Mouse (Mus musculus) hindbrain, embryonic 10.5 days (tissue): ENCODE measurements around the gene Hbb-bh1. TPM values are rescaled to one million over a fixed set of nuclear protein-coding genes. Genes with fewer than 3 reads are reported as not detected.
A peak's percentile ranks its signal among the peaks of the same experiment; 100 is the strongest.
"Not testable (repeated sequence)": the region's sequence is repeated elsewhere in the genome, so short reads cannot be mapped to it uniquely, and the experiment has no call there.

ENCODE experiments used
- DNase-seq: peaks from one replicate; pipeline ENCODE4 v3.0.0-alpha.2; 2017; ENCODE audit warnings: low spot score
- H3K27ac ChIP-seq: fragments of 300-500 bp; sonication (generic); 2 replicates; pipeline ENCODE4 v1.5.1; 2016; ENCODE audit warnings: mild to moderate bottlenecking, moderate library complexity
- H3K27me3 ChIP-seq: fragments of 300-500 bp; sonication (generic); 2 replicates; pipeline ENCODE4 v1.6.1; 2016; ENCODE audit warnings: mild to moderate bottlenecking; ENCODE audit not compliant: poor library complexity, insufficient read depth, severe bottlenecking
- H3K36me3 ChIP-seq: fragments of 300-500 bp; sonication (generic); 2 replicates; pipeline ENCODE4 v1.6.1; 2016; ENCODE audit warnings: mild to moderate bottlenecking, moderate library complexity
- H3K4me1 ChIP-seq: fragments of 300-500 bp; sonication (generic); replicated peaks from 2 replicates; pipeline ENCODE4 v1.6.1; 2016; ENCODE audit warnings: mild to moderate bottlenecking
- H3K4me3 ChIP-seq: fragments of 300-500 bp; sonication (generic); 2 replicates; pipeline ENCODE4 v1.5.1; 2016; ENCODE audit warnings: mild to moderate bottlenecking, moderate library complexity
- H3K9me3 ChIP-seq: fragments of 300-500 bp; sonication (generic); 2 replicates; pipeline ENCODE4 v1.6.1; 2016; ENCODE audit warnings: mild to moderate bottlenecking, moderate library complexity
- WGBS: fragments of 180-500 bp; shearing (Covaris S2); methylation state at CpG from one replicate; pipeline ENCODE4 v1.1.7; 2016; 5-methylcytosine and 5-hydroxymethylcytosine counted together
- polyA plus RNA-seq: library from polyadenylated mRNA; unstranded; fragments of >200 nt; fragmentation: Nextera tagmentation; extraction: Ambion mirVana; gene quantifications from 2 replicates; pipeline ENCODE4 v1.2.1, GENCODE M21; 2016

Gene Hbb-bh1
- polyA plus RNA-seq, 1 experiment from 2014 or later, result 3,568 TPM

DNA sequence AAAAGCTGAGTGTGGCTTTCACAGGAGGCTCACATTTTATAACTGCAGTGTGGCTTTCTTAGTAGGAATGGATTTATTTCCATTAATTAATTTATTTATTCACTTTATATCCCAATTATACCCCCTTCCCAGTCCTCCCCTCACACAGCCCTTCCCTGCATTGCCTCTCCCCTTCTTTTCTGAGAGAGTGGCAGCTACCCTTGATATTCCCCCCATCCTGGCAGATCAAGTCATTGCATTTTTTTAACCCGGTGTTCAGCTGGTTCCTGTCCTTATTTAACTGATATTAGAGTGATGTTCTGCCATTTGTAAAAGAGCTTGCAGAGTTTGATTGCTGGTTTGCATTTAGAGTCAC, 33.2 kb downstream of the Hbb-bh1 start:
- Histone ChIP-seq H3K4me3 (no peak overlapping the region), H3K27ac (no peak overlapping the region), H3K36me3 (no peaks in the 10 kb centered on the region), H3K9me3 (no peaks in the 10 kb centered on the region), H3K4me1 (no peaks in the 10 kb centered on the region), H3K27me3 (no peaks in the 10 kb centered on the region)
- no peak for DNase-seq
- 75% methylated on average over 1 of the region's 1 CpGs for WGBS

DNA sequence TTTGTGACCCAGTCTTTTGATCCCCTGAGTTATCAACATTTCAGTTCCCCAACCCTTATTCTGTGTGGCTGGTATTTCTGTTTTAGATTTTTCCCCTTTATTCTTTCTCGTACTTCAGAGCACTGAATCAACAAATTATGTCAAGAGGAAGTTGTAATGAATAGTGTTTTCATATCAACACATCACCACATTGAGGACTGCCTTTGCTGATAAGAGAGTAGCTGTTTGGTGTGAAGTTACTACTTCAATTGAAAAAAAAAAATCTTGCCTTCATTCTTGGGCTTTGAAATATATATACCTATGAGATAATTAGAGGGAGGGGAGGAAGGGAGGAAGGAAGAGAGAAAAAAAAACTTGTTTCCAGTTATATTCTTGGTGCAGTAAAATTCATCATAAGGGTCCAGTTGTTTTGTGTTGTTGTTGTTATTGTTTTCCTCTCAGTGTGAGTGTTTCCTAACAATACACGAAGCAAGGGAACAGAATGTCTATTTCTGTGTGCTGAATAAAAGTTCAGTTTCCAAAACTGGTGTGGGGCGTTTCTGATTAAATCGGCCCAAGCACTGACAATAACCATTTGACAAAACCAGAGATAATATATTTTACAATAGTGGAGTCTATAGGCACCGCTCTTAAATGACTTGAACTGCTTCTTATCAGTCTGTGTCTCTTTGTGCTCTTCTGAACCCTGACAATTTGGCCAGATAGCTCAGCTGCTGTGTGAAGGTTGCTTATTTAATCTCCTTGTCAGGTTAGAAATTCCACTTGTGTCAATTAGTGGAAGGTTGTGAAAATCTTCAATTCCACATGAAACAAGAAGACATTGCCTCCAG, 33.8 kb downstream of the Hbb-bh1 start:
- Histone ChIP-seq H3K4me1 (no peaks in the 10 kb centered on the region), H3K36me3 (no peaks in the 10 kb centered on the region), H3K4me3 (no peak overlapping the region), H3K9me3 (no peaks in the 10 kb centered on the region), H3K27ac (no peak overlapping the region), H3K27me3 (no peaks in the 10 kb centered on the region)
- WGBS, result 79% methylated on average over 5 of the region's 5 CpGs
- DNase-seq, result no peak

DNA sequence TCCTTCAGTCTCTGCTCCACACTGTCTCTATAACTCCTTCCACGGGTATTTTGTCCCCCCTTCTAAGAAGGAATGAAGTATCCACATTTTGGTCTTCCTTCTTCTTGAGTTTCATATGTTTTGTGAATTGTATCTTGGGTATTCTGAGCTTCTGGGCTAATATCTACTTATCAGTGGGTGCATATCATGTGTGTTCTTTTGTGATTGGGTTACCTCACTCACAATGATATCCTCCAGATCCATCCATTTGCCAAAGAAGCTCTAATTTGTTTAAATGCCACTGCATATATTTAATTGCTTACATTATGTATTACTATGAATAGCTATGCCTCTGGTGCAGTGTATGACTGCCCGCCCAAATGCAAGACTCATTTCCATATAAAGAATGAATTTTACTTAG, 34.8 kb downstream of the Hbb-bh1 start:
- WGBS, result 77% methylated on average over 2 of the region's 2 CpGs

DNA sequence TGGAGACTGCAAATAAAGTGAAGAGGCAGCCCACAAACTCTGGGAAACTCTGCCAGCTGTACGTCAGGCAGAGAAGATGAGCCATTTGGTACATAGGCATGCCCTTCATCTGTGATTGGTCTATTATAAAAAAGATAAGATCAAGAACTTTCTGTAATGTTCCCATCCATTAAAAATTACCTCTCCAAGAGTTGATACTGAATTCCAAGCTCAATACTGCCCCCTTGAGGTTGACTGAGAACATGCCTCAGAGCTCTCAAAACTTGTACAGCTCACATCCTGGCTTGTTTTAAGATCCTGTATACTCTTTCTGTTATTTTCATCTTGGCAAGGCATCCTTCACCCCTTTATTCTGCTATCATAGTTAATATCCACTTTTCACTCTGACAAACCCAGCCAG, 36.1 kb downstream of the Hbb-bh1 start:
- Histone ChIP-seq H3K4me3 (no peak overlapping the region), H3K9me3 (no peaks in the 10 kb centered on the region), H3K4me1 (no peaks in the 10 kb centered on the region), H3K36me3 (no peaks in the 10 kb centered on the region), H3K27ac (no peak overlapping the region), H3K27me3 (no peaks in the 10 kb centered on the region)
- peak; percentile 7 for DNase-seq
- 78% methylated on average over 1 of the region's 1 CpGs for WGBS

More for the DNA sequence above, 34.8 kb downstream of the Hbb-bh1 start:
- H3K27ac ChIP-seq, H3K4me1 ChIP-seq, H3K27me3 ChIP-seq, H3K4me3 ChIP-seq, DNase-seq, H3K36me3 ChIP-seq, H3K9me3 ChIP-seq: not testable (repeated sequence)

DNA sequence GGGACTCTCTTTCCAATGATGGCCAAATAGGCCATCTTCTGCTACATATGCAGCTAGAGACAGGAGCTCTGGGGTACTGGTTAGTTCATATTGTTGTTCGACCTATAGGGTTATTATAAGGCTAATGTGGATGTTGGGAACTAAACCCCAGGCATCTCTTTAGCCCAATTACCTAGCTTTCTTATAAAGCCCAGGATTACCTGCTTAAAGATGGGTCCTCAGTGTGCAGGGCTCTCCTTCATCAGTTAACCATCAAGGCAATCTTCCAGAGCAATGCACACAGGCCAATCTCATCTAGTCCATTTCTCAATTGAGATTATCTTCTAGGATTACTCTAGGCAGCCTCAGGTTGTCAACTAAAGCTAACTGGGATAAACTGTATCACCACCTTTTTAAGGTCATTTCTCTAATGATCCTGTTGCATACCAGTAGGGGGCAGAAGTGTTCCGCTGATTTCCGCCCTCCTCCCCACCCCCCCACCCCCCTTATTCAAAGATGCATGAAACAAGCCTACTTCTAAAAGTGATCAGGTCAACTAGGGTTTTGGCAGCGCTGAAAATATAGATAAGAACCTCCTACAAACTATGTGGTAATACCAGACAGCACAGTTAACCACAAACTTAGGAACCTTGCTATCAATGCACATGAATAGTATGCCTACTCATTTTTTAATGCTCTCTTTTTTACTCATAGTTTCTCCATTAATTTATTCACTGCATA, 50.1 kb downstream of the Hbb-bh1 start:
- no peaks in the 10 kb centered on the region for H3K4me1 ChIP-seq
- WGBS, result 24% methylated on average over 4 of the region's 4 CpGs
- H3K27ac ChIP-seq, result no peak overlapping the region
- H3K27me3 ChIP-seq, result no peaks in the 10 kb centered on the region
- no peaks in the 10 kb centered on the region for H3K9me3 ChIP-seq
- DNase-seq, result no peak
- no peak overlapping the region for H3K4me3 ChIP-seq
- H3K36me3 ChIP-seq, result no peaks in the 10 kb centered on the region

DNA sequence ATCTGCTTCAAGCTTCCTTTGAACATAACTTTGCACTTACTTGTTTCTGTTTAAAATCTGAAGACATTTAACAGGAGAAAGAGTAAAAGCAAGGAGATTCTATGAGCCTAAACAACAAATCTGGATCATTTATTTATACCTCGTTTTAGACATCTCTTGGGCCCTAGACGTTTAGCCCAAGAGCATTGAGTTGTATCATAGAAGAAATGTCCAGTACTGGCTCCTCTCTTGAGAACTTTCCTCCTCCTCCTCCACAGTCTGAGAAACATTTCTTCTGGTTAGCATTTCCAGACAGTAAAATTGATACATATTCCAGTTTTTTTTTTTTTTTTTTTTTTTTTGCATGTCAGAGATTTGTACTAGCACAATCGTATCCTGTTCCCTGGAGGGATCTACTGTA, 51.2 kb downstream of the Hbb-bh1 start, which contains the start of gene Olfr67:
Gene Olfr67, minus strand, starts transcription at position 101 of the 400 bp plus-strand sequence.
- WGBS, result 76% methylated on average over 3 of the region's 3 CpGs
- DNase-seq, result no peak
- Histone ChIP-seq H3K9me3 (no peaks in the 10 kb centered on the region), H3K27me3 (no peaks in the 10 kb centered on the region), H3K27ac (no peak within 1 kb of the TSS), H3K36me3 (no peaks in the 10 kb centered on the region), H3K4me3 (no peak within 1 kb of the TSS), H3K4me1 (no peaks in the 10 kb centered on the region)

Other genes starting within 250 kb of the Hbb-bh1 start
- gene Olfr619, start 242.6 kb downstream of the Hbb-bh1 start, polyA plus RNA-seq, result not detected in 2 replicates
- not detected in 2 replicates for gene Olfr620, start 230.6 kb downstream of the Hbb-bh1 start, polyA plus RNA-seq
- not detected in 2 replicates for gene Olfr622, start 200.5 kb downstream of the Hbb-bh1 start, polyA plus RNA-seq
- gene Olfr623, start 179.5 kb downstream of the Hbb-bh1 start, polyA plus RNA-seq, result not detected in 2 replicates
- gene Olfr624, start 172.0 kb downstream of the Hbb-bh1 start, polyA plus RNA-seq, result 0.03 TPM in 1 of 2 replicates, not detected in the other
- not detected in 2 replicates for gene Olfr625-ps1, start 160.4 kb downstream of the Hbb-bh1 start, polyA plus RNA-seq
- gene Olfr243, start 128.5 kb downstream of the Hbb-bh1 start, polyA plus RNA-seq, result not detected in 2 replicates
- gene Olfr628, start 112.8 kb downstream of the Hbb-bh1 start, polyA plus RNA-seq, result not detected in 2 replicates
- not detected in 2 replicates for gene Olfr629, start 98.2 kb downstream of the Hbb-bh1 start, polyA plus RNA-seq
- not detected in 2 replicates for gene Olfr630, start 85.8 kb downstream of the Hbb-bh1 start, polyA plus RNA-seq
- not detected in 2 replicates for gene Olfr69, start 71.6 kb downstream of the Hbb-bh1 start, polyA plus RNA-seq
- gene Olfr68, start 63.5 kb downstream of the Hbb-bh1 start, polyA plus RNA-seq, result not detected in 2 replicates
- not detected in 2 replicates for gene Olfr67, start 51.3 kb downstream of the Hbb-bh1 start, polyA plus RNA-seq
- gene Hbb-bt, start 29.2 kb downstream of the Hbb-bh1 start, polyA plus RNA-seq, result 187 and 377 TPM in 2 replicates
- 78.1 and 116 TPM in 2 replicates for gene Hbb-bs, start 15.1 kb downstream of the Hbb-bh1 start, polyA plus RNA-seq
- gene Hbb-bh2, start 2.6 kb downstream of the Hbb-bh1 start, polyA plus RNA-seq, result 0.63 TPM in 1 of 2 replicates, not detected in the other
- gene Hbb-y, start 10.1 kb upstream of the Hbb-bh1 start, polyA plus RNA-seq, result 8,684 and 9,134 TPM in 2 replicates
- gene Olfr66, start 43.1 kb upstream of the Hbb-bh1 start, polyA plus RNA-seq, result not detected in 2 replicates
- not detected in 2 replicates for gene Olfr64, start 51.3 kb upstream of the Hbb-bh1 start, polyA plus RNA-seq
- not detected in 2 replicates for gene Olfr65, start 60.3 kb upstream of the Hbb-bh1 start, polyA plus RNA-seq
- gene Olfr631, start 85.7 kb upstream of the Hbb-bh1 start, polyA plus RNA-seq, result not detected in 2 replicates
- gene Olfr632, start 91.2 kb upstream of the Hbb-bh1 start, polyA plus RNA-seq, result not detected in 2 replicates
- gene Olfr633, start 101.3 kb upstream of the Hbb-bh1 start, polyA plus RNA-seq, result not detected in 2 replicates
- 0.03 TPM in 1 of 2 replicates, not detected in the other for gene Olfr635, start 128.0 kb upstream of the Hbb-bh1 start, polyA plus RNA-seq
- not detected in 2 replicates for gene Olfr638, start 155.6 kb upstream of the Hbb-bh1 start, polyA plus RNA-seq
- 0.02 TPM in 1 of 2 replicates, not detected in the other for gene Olfr639, start 174.1 kb upstream of the Hbb-bh1 start, polyA plus RNA-seq
- not detected in 2 replicates for gene Olfr640, start 182.4 kb upstream of the Hbb-bh1 start, polyA plus RNA-seq
- not detected in 2 replicates for gene Olfr641, start 192.3 kb upstream of the Hbb-bh1 start, polyA plus RNA-seq
- gene Olfr642, start 209.5 kb upstream of the Hbb-bh1 start, polyA plus RNA-seq, result not detected in 2 replicates
- gene 4930516K23Rik, start 218.3 kb upstream of the Hbb-bh1 start, polyA plus RNA-seq, result not detected in 2 replicates
- gene Olfr644, start 228.7 kb upstream of the Hbb-bh1 start, polyA plus RNA-seq, result not detected in 2 replicates
- not detected in 2 replicates for gene Olfr645, start 242.3 kb upstream of the Hbb-bh1 start, polyA plus RNA-seq